Mouse (Mus musculus) liver, embryonic 14.5 days (tissue): ENCODE measurements around the gene Fgf22.

Source experiments
- CTCF ChIP-seq: IDR thresholded peaks from 2 replicates; pipeline ENCODE4 v1.5.1; 2016; ENCODE audit warnings: antibody characterized with exemption, low read depth, control low read depth
- EP300 ChIP-seq: IDR thresholded peaks from 2 replicates; pipeline ENCODE4 v1.6.1; 2016; ENCODE audit warnings: antibody characterized with exemption, low read depth

- TF ChIP-seq CTCF: no peak
- TF ChIP-seq EP300: no peak
These were observed 41.0 kb downstream of the Fgf22 start for GRCm38 (mm10) chr10:79795905-79796304.
